Mouse (Mus musculus): ENCODE measurements around the gene Kdm5a.
A peak's percentile ranks its signal among the peaks of the same experiment; 100 is the strongest.

GRCm38 (mm10) chr6:120483211-120483626 is 119.3 kb downstream of the Kdm5a start:
- TF ChIP-seq CTCF (IDR thresholded peaks at IDR 0.05; ENCODE audit: control insufficient read depth, insufficient read depth, insufficient read length): peak; percentile 39
- TF ChIP-seq MAX (IDR thresholded peaks at IDR 0.05): no peak
- TF ChIP-seq USF1 (IDR thresholded peaks at IDR 0.05; ENCODE audit: low read depth): peak; percentile 4
- no peak for TF ChIP-seq CEBPB (IDR thresholded peaks at IDR 0.05; ENCODE audit: low read depth)
- no peak for TF ChIP-seq MYOD1 (IDR thresholded peaks at IDR 0.05; ENCODE audit: control insufficient read depth, insufficient read length, low read depth)
